Mouse (Mus musculus): ENCODE measurements around the gene Lrrc71. TPM values are rescaled to one million over a fixed set of nuclear protein-coding genes. Genes with fewer than 3 reads are reported as not detected.

Lrrc71 gene
- total RNA-seq, 4 experiments from 2014 or later: 0.43 to 1.6 (median 0.62) TPM

GRCm38 (mm10) chr3:87724556-87724955 is 23.9 kb downstream of the Lrrc71 start:
- DNase-seq (ENCODE audit: low spot score in 2 of 2): no peak

- DNase-seq (ENCODE audit: low spot score in 2 of 2): no peak
Observed at GRCm38 (mm10) chr3:87718525-87718924, 29.9 kb downstream of the Lrrc71 start.

Other genes starting within 250 kb of the Lrrc71 start
- gene Etv3, start 223.2 kb downstream of the Lrrc71 start, total RNA-seq (2022): 10 to 100 TPM; 24.2 to 26.8 (median 25.4) TPM
- gene Arhgef11, start 131.1 kb downstream of the Lrrc71 start, total RNA-seq (2022): 10 to 100 TPM; 55.1 to 68.0 (median 58.4) TPM
- gene Ntrk1, start 46.5 kb upstream of the Lrrc71 start, total RNA-seq (2022): under 1 TPM; 0.13 to 0.20 (median 0.17) TPM
- under 1 TPM; 0.49 to 1.00 (median 0.68) TPM for gene Insrr, start 48.3 kb upstream of the Lrrc71 start, total RNA-seq (2022)
- gene Pear1, start 75.7 kb upstream of the Lrrc71 start, total RNA-seq (2022): 10 to 100 TPM; 10.5 to 12.7 (median 12.2) TPM
- gene Sh2d2a, start 98.1 kb upstream of the Lrrc71 start, total RNA-seq (2022): not detected
- gene Prcc, start 137.0 kb upstream of the Lrrc71 start, total RNA-seq (2022): 10 to 100 TPM; 53.2 to 58.8 (median 53.7) TPM
- gene Hdgf, start 157.7 kb upstream of the Lrrc71 start, total RNA-seq (2022): 100 to 1,000 TPM; 137 to 145 (median 140) TPM
- gene Mrpl24, start 170.9 kb upstream of the Lrrc71 start, total RNA-seq (2022): 10 to 100 TPM; 58.6 to 59.7 (median 59.5) TPM
- gene Isg20l2, start 181.7 kb upstream of the Lrrc71 start, total RNA-seq (2022): 10 to 100 TPM; 12.7 to 16.1 (median 15.1) TPM
- gene Rrnad1, start 182.1 kb upstream of the Lrrc71 start, total RNA-seq (2022): 10 to 100 TPM; 25.2 to 31.5 (median 26.2) TPM
- gene Crabp2, start 200.0 kb upstream of the Lrrc71 start, total RNA-seq (2022): 1 to 10 TPM; 3.9 to 5.9 (median 4.7) TPM
- gene Nes, start 222.5 kb upstream of the Lrrc71 start, total RNA-seq (2022): 1 to 10 TPM; 4.9 to 6.5 (median 5.5) TPM